Mouse (Mus musculus): ENCODE results near the gene Aqp2. TPM values are rescaled to one million over a fixed set of nuclear protein-coding genes. Genes with fewer than 3 reads are reported as not detected.

The Aqp2 gene
- total RNA-seq, 2 experiments from 2014 or later: 0.25 TPM; not detected in 1

DNA sequence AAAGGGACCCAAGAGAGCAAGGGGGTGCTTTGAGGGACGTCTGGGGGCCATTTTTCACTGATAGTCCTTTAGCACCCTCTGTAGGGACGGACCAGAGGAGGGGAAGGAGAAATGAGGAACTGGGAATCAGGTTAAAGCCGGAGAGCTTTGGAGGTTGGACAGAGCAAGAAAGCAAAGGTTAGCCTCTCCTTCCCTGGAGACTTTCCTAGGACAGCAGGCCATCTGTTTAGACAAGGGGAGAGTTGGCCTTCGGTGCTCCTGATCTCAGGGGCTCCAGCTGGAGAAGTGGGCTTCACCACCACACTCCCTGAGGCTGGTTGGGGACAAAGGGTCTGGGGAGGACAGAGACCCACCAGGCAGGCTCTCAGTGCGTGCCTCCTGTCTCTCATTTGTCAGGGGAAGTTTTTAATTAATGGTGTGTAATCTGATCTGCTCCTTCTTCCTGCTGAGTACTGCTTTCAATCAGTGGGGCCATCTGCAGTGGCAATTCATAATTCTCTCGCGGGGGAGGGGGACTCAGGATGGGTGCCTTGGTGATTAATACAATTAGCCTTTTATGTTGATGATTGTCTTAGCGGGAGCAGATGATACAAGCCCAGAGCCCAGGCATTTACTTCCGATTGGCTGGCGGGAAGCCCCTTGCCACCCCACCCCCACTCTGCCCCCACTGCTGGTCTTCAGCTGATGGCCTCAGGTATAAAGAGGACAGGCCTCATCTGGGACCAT, 28.7 kb downstream of the Aqp2 start:
- no peak overlapping the region for H3K27ac ChIP-seq
- DNase-seq (ENCODE audit: extremely low spot score in 1 of 2, low spot score in 2 of 2): no peak
- H3K4me3 ChIP-seq: no peak overlapping the region
- no peak for TF ChIP-seq CTCF (IDR thresholded peaks at IDR 0.05)
- intact Hi-C loops (cut with DNase I): no loop called here

DNA sequence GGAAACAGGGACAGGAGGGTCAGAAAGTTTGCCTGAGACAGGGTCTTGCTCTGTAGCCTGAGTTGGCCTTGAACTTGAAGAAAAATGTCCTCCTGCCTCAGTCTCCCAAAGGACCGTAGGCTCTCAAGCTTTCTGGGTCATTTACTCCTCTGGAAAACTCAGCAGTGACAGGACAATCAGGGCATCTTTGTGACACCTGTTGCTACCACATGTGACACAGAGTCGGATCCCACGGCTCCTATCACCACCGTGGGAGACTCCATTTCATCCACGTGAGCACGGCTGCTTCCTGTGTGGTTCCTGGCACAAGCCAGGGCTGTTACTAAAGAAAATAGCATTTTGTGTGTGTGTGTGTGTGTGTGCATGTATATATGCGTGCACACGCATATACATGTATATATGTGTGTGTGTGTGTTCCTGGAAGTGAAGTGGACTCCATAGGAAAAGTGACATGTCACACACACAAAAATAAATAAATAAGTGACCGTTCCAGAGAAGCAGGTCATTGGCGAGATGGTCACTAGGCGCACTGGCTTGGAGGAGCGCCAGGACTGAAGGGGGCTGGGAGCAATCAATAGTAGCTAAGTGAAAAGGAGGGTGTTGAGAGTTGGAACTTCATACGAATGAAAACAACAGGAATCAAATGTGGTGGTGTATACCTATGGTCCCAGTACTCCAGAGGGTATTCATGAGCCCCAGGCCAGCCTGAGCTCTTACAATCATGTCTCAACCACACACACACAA, 29.7 kb downstream of the Aqp2 start:
- Histone ChIP-seq H3K4me3 (no peak overlapping the region), H3K27ac (no peak overlapping the region)
- intact Hi-C loops (cut with DNase I): no loop called here
- no peak for TF ChIP-seq CTCF (IDR thresholded peaks at IDR 0.05)
- no peak for DNase-seq (ENCODE audit: extremely low spot score in 1 of 2, low spot score in 2 of 2)

DNA sequence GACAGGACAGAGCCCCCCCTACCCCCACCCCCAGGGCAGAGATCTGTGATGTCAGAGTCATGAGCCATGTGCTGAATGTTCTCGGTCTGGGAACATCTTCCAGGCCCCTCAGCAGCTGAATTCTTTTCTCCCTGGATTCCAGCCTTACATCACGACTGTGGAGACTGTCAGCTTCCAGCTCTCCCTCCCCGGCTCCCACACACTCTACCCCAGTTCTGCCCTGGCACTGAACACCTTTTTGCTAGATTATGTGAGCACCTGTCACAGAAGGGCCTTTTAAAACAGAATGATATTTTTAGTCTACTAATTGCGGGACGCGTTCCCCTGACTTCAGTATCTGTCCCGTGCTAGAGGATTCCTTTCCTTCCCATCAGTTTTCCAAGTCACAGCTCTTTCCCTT, 32.7 kb downstream of the Aqp2 start:
- H3K4me3 ChIP-seq: no peak overlapping the region

DNA sequence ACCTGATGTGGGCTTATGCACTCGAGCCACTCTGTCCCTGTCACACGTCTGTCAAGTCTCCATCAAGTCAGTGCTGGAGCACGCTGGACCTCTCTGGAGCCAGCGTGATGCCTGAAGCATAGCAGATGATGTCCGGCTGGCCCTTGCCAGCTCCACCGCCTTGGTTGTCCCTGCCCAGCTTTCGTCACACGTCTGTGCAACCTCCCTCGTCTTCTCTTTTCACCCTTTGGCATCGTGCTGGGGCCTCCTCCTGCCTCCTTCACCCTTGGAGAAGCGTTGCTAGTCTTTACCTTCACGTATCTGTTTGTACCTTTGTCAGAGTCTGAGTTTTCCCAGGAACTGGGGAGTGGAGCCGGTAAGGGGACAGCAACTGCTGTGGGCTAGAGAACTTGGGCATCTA, 35.4 kb downstream of the Aqp2 start:
- Histone ChIP-seq H3K4me3 (no peak overlapping the region), H3K27ac (no peak overlapping the region)
- DNase-seq (ENCODE audit: extremely low spot score in 1 of 2, low spot score in 2 of 2): no peak
- intact Hi-C loops (cut with DNase I): no loop called here
- TF ChIP-seq CTCF (IDR thresholded peaks at IDR 0.05): no peak

More for the DNA sequence above, 32.7 kb downstream of the Aqp2 start:
- intact Hi-C loops (cut with DNase I): no loop called here
- DNase-seq (ENCODE audit: extremely low spot score in 1 of 2, low spot score in 2 of 2): no peak
- TF ChIP-seq CTCF (IDR thresholded peaks at IDR 0.05): no peak
- peak overlapping the region; percentile 15; the same call in 1 of the 2 replicates for H3K27ac ChIP-seq

DNA sequence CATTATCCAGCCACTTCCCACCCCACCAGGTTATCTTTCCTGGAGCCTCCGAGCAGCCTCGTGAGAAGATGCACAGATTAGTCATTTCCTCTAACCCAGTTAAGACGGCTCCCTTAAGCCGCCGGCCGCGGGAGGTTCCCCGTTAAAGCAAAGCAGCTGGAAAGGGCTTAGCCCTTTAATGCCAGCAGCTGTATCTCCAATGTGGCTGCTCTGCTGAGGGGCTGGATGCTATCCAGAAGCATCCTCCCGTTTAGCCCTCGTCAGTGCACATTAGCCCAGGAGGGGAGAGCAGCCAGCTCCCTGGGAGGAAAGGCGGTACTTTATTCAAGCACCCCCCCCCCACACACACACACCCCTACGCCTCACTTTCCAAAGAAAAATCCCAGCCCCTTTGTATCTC, 35.9 kb downstream of the Aqp2 start:
- intact Hi-C loops (cut with DNase I): no loop called here
- Histone ChIP-seq H3K4me3 (no peak overlapping the region), H3K27ac (no peak overlapping the region)
- TF ChIP-seq CTCF (IDR thresholded peaks at IDR 0.05): no peak
- no peak for DNase-seq (ENCODE audit: extremely low spot score in 1 of 2, low spot score in 2 of 2)

DNA sequence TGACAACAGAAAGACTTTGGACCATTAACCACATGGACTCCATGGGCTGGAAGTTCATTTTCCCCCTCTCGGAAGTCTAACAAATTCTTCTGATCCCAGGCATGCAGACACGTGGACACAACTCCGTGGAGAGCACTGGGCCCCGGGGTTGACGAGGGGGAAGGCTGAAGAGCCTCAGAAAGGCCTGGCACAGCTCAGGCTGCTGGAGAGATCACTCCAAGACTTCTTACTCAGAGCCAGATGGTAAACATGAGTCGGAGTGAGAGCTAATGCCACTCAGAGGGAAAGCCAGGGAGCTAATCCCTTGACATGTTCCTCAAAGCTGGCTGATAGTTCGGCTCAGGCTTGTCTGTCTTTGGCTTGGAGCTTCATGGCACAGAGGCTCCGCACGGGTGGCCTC, 36.4 kb downstream of the Aqp2 start:
- intact Hi-C loops (cut with DNase I): no loop called here
- Histone ChIP-seq H3K4me3 (no peak overlapping the region), H3K27ac (no peak overlapping the region)
- TF ChIP-seq CTCF (IDR thresholded peaks at IDR 0.05): no peak
- no peak for DNase-seq (ENCODE audit: extremely low spot score in 1 of 2, low spot score in 2 of 2)

DNA sequence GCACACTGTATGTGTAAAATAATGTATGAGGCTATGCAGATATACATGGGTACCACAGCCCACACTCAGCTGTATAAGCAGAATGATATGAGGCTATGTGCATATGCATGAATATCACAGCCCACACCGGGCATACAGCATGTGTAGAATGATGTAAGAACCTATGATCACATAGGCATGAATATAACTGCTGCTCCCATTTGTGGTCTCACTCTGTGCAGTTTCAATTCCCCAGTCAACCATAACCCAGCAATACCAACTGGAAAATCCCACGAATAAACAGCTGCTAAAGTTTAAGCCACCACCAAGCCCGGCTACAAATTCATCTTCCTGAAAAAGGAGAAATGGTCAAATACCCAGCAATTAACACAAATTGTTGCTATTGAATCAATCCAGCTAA, 39.7 kb downstream of the Aqp2 start:
- Histone ChIP-seq H3K27ac (no peak overlapping the region), H3K4me3 (no peak overlapping the region)
- intact Hi-C loops (cut with DNase I): no loop called here
- no peak for DNase-seq (ENCODE audit: extremely low spot score in 1 of 2, low spot score in 2 of 2)
- TF ChIP-seq CTCF (IDR thresholded peaks at IDR 0.05): no peak

DNA sequence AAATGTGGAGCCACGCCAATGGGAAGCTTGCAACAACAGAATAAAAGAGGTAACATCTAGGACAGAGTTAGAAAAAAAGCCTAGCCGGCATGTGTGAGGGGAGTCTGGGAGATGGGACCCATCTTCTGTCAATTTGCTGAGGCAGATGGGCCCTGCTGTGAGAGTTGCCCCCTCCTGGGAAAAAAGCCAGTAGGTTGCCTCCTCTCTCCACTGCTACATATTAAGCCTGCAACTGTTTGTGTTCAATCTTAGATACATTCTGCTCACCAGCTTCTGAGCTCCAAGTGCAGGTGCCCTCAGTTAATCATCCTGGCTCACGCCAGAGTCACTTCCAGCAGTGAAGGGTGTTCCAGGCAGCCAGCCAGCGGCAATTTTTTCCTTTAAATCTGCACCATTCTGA, 41.0 kb downstream of the Aqp2 start:
- H3K4me3 ChIP-seq: no peak overlapping the region
- intact Hi-C loops (cut with DNase I): no loop called here
- H3K27ac ChIP-seq: no peak overlapping the region
- no peak for DNase-seq (ENCODE audit: extremely low spot score in 1 of 2, low spot score in 2 of 2)
- no peak for TF ChIP-seq CTCF (IDR thresholded peaks at IDR 0.05)

DNA sequence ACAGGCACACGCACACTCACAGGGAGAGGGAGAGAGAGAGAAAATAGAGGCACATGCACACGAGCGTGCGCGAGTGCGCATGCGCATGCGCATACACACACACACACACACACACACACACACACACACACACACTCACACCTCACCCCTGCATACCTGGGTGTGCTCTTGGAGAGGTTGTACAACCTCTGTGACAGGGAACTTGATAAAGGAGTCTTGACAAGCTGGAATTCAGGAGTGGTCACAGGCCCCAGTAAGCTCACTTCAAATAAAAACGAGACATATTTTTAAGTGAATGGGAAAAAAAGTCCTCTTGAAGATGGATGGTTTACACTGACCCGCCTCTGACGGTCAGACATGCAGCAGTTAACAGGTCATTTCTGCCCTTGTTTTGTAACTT, 43.2 kb downstream of the Aqp2 start:
- intact Hi-C loops (cut with DNase I): no loop called here
- no peak for DNase-seq (ENCODE audit: extremely low spot score in 1 of 2, low spot score in 2 of 2)
- TF ChIP-seq CTCF (IDR thresholded peaks at IDR 0.05): no peak
- Histone ChIP-seq H3K4me3 (no peak overlapping the region), H3K27ac (no peak overlapping the region)

DNA sequence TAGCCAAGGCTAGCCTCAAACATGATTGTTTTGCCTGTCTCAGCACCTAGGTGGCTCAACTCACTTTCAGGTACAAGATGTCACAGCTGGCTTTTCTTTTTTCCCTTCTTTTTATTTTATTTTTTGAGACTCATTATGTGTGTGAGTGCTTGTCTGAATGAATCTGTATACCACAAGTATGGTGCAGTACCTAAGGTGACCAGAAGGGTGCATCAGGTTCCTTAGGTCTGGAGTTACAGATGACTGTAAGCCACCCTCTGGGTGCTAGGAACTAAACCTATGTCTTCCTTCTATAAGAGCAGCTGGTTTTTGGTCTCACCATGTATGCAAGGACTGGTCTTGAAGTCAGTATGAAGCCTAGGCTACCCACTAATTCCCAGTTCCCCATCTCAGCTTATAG, 52.8 kb downstream of the Aqp2 start:
- Histone ChIP-seq H3K27ac (no peak overlapping the region), H3K4me3 (no peak overlapping the region)
- intact Hi-C loops (cut with DNase I): no loop called here
- peak; percentile 36 for TF ChIP-seq CTCF (IDR thresholded peaks at IDR 0.05)
- DNase-seq (ENCODE audit: extremely low spot score in 1 of 2, low spot score in 2 of 2): no peak

Other genes with a start within 250 kb of the Aqp2 start
- gene Fmnl3, start 208.6 kb upstream of the Aqp2 start, total RNA-seq (2021): 10 to 100 TPM in 1 of 2 experiments, 1 to 10 TPM in 1; 10.0 to 11.4 TPM
- 100 to 1,000 TPM; 332 to 333 TPM for gene Tmbim6, start 186.2 kb upstream of the Aqp2 start, total RNA-seq (2021)
- 10 to 100 TPM; 19.2 to 21.3 TPM for gene Nckap5l, start 121.3 kb upstream of the Aqp2 start, total RNA-seq (2021)
- 1 to 10 TPM; 3.7 to 5.4 TPM for gene Bcdin3d, start 104.3 kb upstream of the Aqp2 start, total RNA-seq (2021)
- gene Faim2, start 50.9 kb upstream of the Aqp2 start, total RNA-seq (2021): 100 to 1,000 TPM; 421 to 422 TPM
- under 1 TPM; 0.59 to 0.79 TPM for gene Aqp5, start 11.7 kb downstream of the Aqp2 start, total RNA-seq (2021)
- under 1 TPM; 0.61 to 0.70 TPM for gene Aqp6, start 22.3 kb downstream of the Aqp2 start, total RNA-seq (2021)
- 10 to 100 TPM in 1 of 2 experiments, 1 to 10 TPM in 1; 8.0 to 10.6 TPM for gene Racgap1, start 72.6 kb downstream of the Aqp2 start, total RNA-seq (2021)
- gene Asic1, start 91.3 kb downstream of the Aqp2 start, total RNA-seq (2021): 10 to 100 TPM; 66.7 to 81.0 TPM
- gene Smarcd1, start 123.1 kb downstream of the Aqp2 start, total RNA-seq (2021): 100 to 1,000 TPM; 157 to 163 TPM
- gene Gm17349, start 126.4 kb downstream of the Aqp2 start, total RNA-seq (2021): 10 to 100 TPM in 1 of 2 experiments, 1 to 10 TPM in 1; 5.3 to 11.7 TPM
- 100 to 1,000 TPM in 1 of 2 experiments, 10 to 100 TPM in 1; 90.7 to 100 TPM for gene Gpd1, start 138.5 kb downstream of the Aqp2 start, total RNA-seq (2021)
- 100 to 1,000 TPM; 113 to 123 TPM for gene Cox14, start 146.6 kb downstream of the Aqp2 start, total RNA-seq (2021)
- 10 to 100 TPM; 32.3 to 34.7 TPM for gene Cers5, start 193.8 kb downstream of the Aqp2 start, total RNA-seq (2021)

All from left cerebral cortex, adult 2 months (tissue).